Mouse (Mus musculus) mouse trophoblast stem cell (cell line): ENCODE measurements around the gene Mecom.

Experiments used
- in situ Hi-C, 2 experiments: fragments of 300-500 bp; cut with MseI, MboI; formaldehyde crosslinking; loops; 2 replicates in 1 of 2; 3 replicates in 1 of 2; pipeline ENCODE4 v1.15.1; 2025

Mecom gene

DNA sequence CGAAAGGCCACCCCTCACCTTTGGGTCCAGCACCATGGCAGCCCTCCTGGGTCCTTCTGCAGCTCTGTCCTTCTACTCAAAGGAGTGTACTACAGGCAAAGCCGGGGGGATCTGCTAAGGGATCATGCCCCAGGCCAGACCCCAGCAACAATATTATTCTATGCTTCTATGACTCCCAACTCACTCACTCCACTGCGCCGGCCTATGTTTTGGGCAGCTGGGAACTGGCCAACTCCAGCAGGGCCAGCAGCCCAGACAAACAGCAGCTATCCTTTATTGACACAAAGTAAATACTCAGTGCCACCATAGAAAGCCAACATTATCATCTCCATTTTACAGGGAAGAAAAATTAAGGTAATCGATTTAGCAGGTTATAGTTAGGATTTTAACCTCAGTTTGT lies 186.6 kb downstream of the Mecom start:
- in situ Hi-C loops: no loop called here

DNA sequence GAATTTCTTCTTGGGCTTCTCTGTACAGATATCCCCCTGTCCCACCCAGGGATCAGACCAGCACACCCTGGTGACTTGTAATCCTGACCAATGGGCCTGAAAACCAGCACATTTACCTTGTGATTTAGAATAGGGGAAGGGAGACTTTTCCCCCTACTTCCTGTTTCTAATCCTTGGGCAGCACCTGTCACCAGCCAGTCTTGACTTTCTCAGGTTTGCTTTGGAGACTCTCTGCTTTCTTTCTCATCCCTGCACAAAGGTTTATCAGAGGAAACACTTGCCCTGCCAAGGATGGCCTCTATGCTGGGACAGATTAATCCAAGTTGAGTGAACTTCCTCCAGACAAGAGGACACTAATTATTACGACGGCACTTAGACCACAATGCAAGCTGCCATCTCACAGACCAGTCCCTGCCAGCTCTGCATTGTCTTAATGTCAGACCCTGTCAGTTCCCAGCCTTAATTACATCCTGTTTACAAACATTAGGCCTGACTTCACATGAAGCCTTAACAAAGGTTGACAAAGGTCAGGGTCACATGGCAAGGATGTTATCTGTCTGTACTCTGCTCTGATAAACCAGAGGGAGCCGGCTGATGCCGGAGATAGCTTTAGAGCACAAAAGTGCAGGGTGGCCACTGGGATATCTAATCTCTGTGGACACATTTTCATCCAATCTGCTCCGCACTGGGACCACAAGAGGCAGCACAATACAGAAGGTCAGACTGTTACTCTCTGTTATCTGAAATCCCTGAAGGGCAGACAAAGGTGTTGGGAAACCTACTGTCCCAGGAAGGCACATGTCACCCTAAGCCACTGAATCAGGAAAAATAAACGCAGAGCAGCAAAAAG lies 193.7 kb downstream of the Mecom start:
- in situ Hi-C loops: no loop called here

DNA sequence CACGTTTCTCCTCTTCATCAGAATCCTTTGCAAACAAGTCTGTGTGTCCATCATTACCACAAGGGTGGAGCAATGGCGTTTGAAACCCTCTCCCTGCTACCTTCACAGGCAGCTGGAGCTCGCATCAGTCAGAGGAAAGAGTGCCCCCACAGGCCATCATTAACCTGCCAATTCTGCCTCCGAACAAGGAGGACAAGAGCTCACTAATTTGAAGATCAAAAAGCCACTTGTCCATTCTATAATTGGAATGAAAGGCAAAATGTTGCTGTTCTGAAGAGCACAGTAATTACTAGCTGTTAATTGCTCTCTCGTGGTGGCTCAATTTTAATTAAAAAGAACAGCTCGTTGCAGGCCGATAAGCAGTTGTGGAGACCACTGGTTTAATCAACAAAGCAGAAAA lies 198.5 kb downstream of the Mecom start:
- in situ Hi-C loops: no loop called here

DNA sequence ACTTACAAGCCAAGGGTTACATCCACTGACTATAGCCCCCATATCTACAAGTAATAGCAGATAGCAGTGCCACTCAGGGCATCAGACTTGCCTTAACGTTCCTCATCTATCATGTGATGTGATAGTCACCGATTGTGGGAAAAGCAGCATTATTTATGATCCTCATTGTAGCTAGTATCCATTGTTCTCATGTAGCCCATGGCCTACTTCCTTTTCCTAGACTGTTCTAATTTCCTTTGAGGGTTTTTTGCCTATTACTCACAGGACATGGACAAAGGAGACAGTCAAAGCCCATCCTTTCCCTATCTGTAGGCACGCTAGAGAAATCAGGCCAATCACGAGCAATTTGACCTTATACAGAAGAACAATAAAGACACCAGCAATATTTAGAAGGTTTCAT lies 203.7 kb downstream of the Mecom start:
- in situ Hi-C loops: no loop called here

DNA sequence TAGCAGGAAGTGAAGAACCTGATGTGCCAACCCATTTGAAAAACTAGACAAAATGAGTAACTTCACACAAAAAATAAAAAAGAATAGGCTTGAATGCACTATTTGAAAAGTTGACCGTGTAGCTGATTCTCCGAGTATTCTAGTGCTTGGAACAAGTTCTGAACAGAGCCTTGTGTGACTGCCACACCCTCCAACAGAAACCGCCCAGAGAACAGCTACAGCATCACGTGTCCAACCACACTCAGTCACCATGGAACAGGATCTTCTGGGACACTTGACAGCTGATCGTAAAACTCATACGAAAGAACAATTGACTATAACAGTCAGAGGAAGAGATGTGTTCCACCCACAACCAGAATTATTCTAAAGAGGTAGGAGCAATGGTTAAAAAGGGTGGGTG lies 215.5 kb downstream of the Mecom start:
- in situ Hi-C loops: no loop called here

DNA sequence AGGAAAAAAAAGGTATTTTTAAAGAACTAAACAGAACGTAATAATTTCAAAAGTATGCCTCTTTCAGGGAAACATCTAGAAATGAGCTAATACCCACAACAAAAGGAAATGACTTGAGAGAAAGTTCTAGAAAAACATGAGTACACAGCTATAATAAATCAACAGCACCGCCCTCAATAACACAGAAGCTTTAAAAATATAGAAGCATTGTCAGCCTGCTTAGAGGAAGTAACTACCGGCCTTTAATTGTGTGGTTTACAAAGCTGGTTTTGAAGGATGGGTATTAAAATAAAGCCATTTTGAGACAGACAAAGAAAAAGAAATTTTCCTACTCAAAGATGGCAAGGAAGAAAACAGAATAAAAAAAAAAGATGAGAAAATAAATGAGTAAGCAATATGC lies 217.3 kb downstream of the Mecom start:
- in situ Hi-C loops: no loop called here

- in situ Hi-C loops: no loop called here
Measured at GRCm38 (mm10) chr3:30330021-30330420, 217.8 kb downstream of the Mecom start.

- in situ Hi-C loops: no loop called here
Measured at GRCm38 (mm10) chr3:30314955-30315354, 232.9 kb downstream of the Mecom start.

GRCm38 (mm10) chr3:30308081-30308480 lies 239.7 kb downstream of the Mecom start:
- in situ Hi-C loops: no loop called here

DNA sequence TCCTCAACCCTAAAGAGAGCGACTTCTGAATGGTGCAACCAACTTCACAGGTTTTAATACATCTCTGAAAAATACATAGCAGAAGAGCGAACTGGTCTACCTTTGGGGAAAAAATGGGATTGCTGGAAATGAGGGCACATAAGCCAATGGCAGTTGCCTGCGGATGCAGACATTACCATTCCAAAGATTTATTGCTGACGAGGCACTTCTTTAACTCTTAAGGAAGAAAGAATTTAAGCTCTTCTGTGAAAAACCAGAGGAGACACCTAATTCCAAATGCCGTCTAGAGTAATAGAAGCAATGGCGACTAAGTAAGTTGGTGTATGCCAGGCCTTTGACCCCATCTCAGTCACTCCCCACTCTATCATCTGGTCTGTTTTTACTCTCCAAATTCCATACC lies 240.2 kb downstream of the Mecom start:
- in situ Hi-C loops: no loop called here

- in situ Hi-C loops: no loop called here
Measured at GRCm38 (mm10) chr3:30306080-30306479, 241.7 kb downstream of the Mecom start.

- in situ Hi-C loops: no loop called here
Measured at GRCm38 (mm10) chr3:30299460-30299859, 248.3 kb downstream of the Mecom start.

DNA sequence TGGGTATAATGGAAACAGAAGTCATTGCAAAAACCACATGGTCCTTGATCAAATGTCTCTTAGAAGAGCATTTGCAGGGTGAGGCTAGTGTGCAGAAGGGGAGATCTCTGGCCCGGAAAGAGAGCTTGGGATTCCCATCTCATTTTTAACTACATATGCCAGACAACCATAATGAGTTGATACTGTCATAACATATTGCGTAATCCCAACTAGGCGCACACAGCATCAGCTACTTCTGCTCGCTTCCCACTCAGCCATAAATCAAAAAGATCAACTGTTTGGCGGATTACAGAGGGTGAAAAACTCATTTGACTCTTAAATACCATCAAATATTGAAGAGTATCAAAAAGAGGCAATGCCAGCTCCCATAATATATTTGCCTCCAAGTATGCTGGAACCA lies 253.4 kb downstream of the Mecom start:
- in situ Hi-C loops: no loop called here

DNA sequence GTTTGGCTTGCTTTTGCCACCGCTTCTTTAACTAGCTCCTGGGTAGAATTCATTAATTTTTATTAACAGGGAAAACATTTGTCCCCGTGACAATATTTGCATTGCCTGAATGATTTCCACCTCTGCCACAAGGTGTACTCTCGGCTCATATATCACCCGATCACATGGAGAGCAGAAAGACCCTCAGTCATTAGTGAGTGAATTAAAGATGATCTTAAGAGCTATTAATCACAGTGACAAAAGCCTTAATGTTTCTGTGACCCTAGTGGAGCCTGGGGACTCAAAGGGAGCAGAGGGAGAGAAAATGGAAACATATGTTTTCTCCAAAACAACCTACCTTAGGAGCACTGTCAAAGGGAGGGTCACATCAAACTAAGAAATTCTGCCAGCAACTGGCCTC lies 261.3 kb downstream of the Mecom start:
- in situ Hi-C loops: no loop called here

GRCm38 (mm10) chr3:30284094-30284493 lies 263.7 kb downstream of the Mecom start:
- in situ Hi-C loops: no loop called here

GRCm38 (mm10) chr3:30283562-30283961 lies 264.2 kb downstream of the Mecom start:
- in situ Hi-C loops: no loop called here

GRCm38 (mm10) chr3:30277569-30277968 lies 270.2 kb downstream of the Mecom start:
- in situ Hi-C loops: no loop called here

- in situ Hi-C loops: no loop called here
Measured at GRCm38 (mm10) chr3:30276099-30276498, 271.7 kb downstream of the Mecom start.

DNA sequence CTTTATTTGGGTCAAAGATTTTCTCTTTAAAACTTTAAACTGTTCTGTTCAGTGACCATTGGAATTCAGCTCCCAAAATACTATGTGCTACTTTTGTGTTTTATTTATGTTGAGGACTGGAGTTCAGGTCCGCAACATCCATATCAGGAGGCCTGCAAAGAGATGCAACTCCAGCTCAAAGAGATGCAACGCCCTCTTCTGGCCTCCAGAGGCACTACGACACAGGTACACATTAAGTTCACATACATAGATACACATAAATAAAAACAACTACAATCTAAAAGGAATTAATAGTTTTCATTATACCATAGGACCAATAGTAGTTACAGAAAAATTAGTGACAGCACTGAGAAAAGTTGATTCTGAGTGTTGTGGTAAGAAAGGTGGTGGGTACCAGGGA lies 278.6 kb downstream of the Mecom start:
- in situ Hi-C loops: no loop called here

GRCm38 (mm10) chr3:30260945-30261344 lies 286.9 kb downstream of the Mecom start:
- in situ Hi-C loops: no loop called here

GRCm38 (mm10) chr3:30258421-30258820 lies 289.4 kb downstream of the Mecom start:
- in situ Hi-C loops: no loop called here

DNA sequence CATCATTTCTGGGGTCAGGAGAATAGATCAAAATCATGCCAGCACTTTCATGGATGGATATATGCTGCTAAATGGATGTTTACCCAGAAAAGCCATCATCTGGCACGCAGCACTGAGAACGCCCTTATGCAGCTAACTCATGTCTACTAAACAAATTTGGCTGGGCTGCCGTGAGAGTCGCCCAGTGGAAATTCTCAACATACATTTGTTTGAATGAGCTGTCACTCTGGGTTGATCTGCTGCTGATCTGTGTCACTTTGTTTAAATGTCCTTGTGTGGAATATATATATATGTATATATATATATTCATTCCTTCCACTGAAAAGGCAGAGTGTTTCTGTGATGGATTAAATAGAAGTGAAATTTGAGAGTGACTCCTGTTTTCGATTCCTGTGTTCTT lies 290.0 kb downstream of the Mecom start:
- in situ Hi-C loops: no loop called here

GRCm38 (mm10) chr3:30256896-30257295 lies 290.9 kb downstream of the Mecom start:
- in situ Hi-C loops: no loop called here

DNA sequence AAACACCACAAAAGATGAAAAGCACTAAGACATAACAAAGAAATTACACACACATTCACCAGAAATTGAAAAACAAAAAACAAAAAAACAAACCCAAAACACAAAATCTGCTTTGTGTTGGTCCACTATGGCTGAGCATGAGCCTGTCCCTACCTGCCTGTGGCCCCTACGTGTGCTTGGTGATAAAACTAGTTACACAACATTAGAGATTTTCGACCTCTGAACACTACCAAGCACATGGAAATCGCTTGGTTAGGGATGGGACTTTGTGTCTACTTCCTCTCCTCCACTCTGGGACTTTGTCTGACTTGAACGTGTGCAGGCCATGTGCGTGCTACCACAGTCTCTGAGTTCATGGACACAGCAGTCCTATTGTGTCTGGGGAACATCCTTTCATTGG lies 292.0 kb downstream of the Mecom start:
- in situ Hi-C loops: no loop called here
